Mouse (Mus musculus) megakaryocyte, embryonic 14.5 days (primary cell): Measurements from ENCODE around the gene Amer2. TPM values are rescaled to one million over a fixed set of nuclear protein-coding genes. Genes with fewer than 3 reads are reported as not detected.

Experiments used
- H3K27me3 ChIP-seq: replicated peaks from 2 replicates; pipeline ENCODE3; 2012; ENCODE audit warnings: inconsistent platforms
- H3K36me3 ChIP-seq: replicated peaks from 2 replicates; pipeline ENCODE3; 2012; ENCODE audit warnings: low read length, inconsistent platforms, mixed read lengths
- H3K4me1 ChIP-seq: 2 replicates; pipeline ENCODE4 v1.6.1; 2012; ENCODE audit warnings: inconsistent platforms
- H3K4me3 ChIP-seq: replicated peaks from 2 replicates; pipeline ENCODE3; 2012; ENCODE audit warnings: moderate library complexity, mild to moderate bottlenecking, inconsistent platforms
- H3K9me3 ChIP-seq: 2 replicates; pipeline ENCODE4 v1.6.1; 2012; ENCODE audit warnings: inconsistent platforms
- FLI1 ChIP-seq: IDR thresholded peaks from 2 replicates; pipeline ENCODE4 v1.6.1; 2012; ENCODE audit warnings: low read length, inconsistent platforms, mixed read lengths
- GATA1 ChIP-seq: IDR thresholded peaks from 3 replicates; pipeline ENCODE4 v1.6.1; 2012; ENCODE audit warnings: mixed read lengths, low read length, inconsistent platforms, borderline replicate concordance
- polyA plus RNA-seq: library from polyadenylated mRNA; stranded (reverse); fragments of >175 nt; gene quantifications from 2 replicates; pipeline ENCODE4 v1.2.3, GENCODE M21; 2012; ENCODE audit warnings: low replicate concordance; ENCODE audit not compliant: insufficient read depth

The Amer2 gene
- polyA plus RNA-seq, 1 experiment = not detected

GRCm38 (mm10) chr14:60409702-60410491 is 36.8 kb downstream of the Amer2 start:
- Histone ChIP-seq H3K9me3 (peaks cover 6% of the 10 kb centered on the region; the same call in 1 of the 2 replicates), H3K36me3 (no peaks in the 10 kb centered on the region), H3K27me3 (peaks cover 2% of the 10 kb centered on the region), H3K4me3 (no peak overlapping the region), H3K4me1 (no peaks in the 10 kb centered on the region)
- TF ChIP-seq GATA1 (no peak), FLI1 (no peak)

GRCm38 (mm10) chr14:60411229-60411628 is 38.2 kb downstream of the Amer2 start:
- H3K4me1 ChIP-seq = no peaks in the 10 kb centered on the region
- H3K4me3 ChIP-seq = no peak overlapping the region
- H3K27me3 ChIP-seq = peaks cover 2% of the 10 kb centered on the region
- no peaks in the 10 kb centered on the region for H3K36me3 ChIP-seq
- peaks cover 12% of the 10 kb centered on the region for H3K9me3 ChIP-seq
- TF ChIP-seq FLI1 (no peak), GATA1 (no peak)

DNA sequence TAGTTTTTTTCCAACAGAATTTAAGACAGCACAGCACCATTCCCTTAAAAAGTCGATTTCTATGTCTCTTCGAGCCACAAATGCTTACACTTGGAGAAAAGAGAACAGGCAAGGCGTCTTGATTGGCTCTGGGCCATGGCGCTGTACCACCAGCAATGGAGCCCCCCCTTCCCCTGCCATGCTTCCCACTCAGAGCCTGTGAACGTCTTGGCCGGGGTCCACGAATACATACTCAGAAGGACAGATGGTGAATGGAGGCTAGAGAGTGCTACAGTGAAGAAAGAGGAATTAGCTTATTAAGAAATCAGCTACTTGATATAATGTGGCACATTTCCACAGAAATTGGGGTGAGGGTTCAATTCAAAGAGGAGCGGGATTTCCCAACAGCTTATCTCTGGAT is 41.6 kb downstream of the Amer2 start:
- H3K4me3 ChIP-seq = no peak overlapping the region
- H3K27me3 ChIP-seq = peaks cover 2% of the 10 kb centered on the region
- no peak for TF ChIP-seq GATA1
- no peak for TF ChIP-seq FLI1
- no peaks in the 10 kb centered on the region for H3K36me3 ChIP-seq
- H3K9me3 ChIP-seq = peaks cover 27% of the 10 kb centered on the region
- no peaks in the 10 kb centered on the region for H3K4me1 ChIP-seq

DNA sequence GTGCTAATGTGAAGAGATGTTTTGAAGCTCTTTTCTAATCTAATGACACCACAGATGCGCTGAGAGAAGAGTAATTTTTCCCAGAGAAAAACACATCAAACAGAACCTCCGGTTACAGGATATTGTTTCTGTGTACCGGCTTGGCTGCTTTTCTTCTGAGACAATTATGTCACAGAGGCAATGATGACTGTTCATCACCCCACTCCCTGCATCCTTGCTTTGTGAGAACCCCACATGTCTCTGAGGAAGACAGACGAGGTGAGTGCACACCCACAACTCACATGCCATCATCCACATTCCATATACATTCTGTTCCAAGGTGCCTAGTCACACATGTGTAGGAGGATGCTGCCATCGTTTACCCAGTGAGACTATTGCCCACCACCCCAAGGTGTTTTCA is 44.9 kb downstream of the Amer2 start:
- no peaks in the 10 kb centered on the region for H3K36me3 ChIP-seq
- peaks cover 29% of the 10 kb centered on the region for H3K9me3 ChIP-seq
- H3K4me1 ChIP-seq = no peaks in the 10 kb centered on the region
- H3K4me3 ChIP-seq = no peak overlapping the region
- no peaks in the 10 kb centered on the region for H3K27me3 ChIP-seq
- no peak for TF ChIP-seq GATA1
- TF ChIP-seq FLI1 = no peak

DNA sequence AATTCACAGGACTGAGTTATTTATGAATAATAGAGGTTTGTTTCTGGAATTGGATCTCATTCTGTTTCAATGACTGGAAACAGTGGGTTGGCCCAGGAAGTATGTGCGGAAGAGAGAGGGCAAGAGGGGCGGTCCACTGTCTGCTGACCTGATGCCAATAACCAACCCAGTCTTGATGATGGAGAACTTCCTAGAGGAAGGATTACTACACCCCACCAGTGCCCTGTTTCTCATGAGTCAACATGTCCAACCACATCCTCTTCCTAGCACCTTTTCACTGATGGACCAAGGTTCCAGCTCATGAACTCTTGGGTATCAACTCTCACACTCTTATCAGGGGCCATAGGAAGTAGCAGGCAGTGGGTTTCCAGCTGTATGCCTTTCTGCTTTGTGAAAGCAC is 49.9 kb downstream of the Amer2 start:
- Histone ChIP-seq H3K4me3 (no peak overlapping the region), H3K36me3 (no peaks in the 10 kb centered on the region), H3K9me3 (peaks cover 8% of the 10 kb centered on the region; the same call in 1 of the 2 replicates), H3K27me3 (peaks cover 2% of the 10 kb centered on the region), H3K4me1 (peaks cover 6% of the 10 kb centered on the region)
- TF ChIP-seq GATA1 = no peak
- no peak for TF ChIP-seq FLI1

GRCm38 (mm10) chr14:60424174-60424573 is 51.1 kb downstream of the Amer2 start:
- H3K4me1 ChIP-seq = peaks cover 6% of the 10 kb centered on the region
- H3K9me3 ChIP-seq = peaks cover 8% of the 10 kb centered on the region; the same call in 1 of the 2 replicates
- H3K4me3 ChIP-seq = no peak overlapping the region
- TF ChIP-seq GATA1 (no peak), FLI1 (no peak)
- H3K36me3 ChIP-seq = no peaks in the 10 kb centered on the region
- peaks cover 4% of the 10 kb centered on the region for H3K27me3 ChIP-seq

DNA sequence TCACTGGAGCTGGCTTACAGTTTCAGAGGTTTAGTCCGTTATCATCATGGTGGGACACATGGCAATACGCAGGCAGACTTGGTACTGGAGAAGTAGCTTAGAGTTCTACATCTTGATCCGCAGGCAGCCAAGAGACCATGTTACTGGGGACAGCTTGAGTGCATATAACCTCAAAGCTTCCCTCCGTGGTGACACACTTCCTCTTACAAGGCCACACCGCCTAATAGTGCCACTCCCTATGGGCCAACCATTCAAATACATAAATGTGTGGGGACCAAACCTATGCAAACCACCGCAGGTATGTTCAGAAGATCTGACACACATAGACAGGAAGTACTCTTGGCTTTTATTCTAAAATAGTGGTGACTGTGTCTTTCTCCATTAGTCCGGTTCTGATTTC is 52.5 kb downstream of the Amer2 start:
- TF ChIP-seq GATA1 (no peak), FLI1 (no peak)
- Histone ChIP-seq H3K27me3 (peaks cover 6% of the 10 kb centered on the region), H3K4me3 (no peak overlapping the region), H3K4me1 (peaks cover 13% of the 10 kb centered on the region), H3K36me3 (no peaks in the 10 kb centered on the region), H3K9me3 (peaks cover 8% of the 10 kb centered on the region; the same call in 1 of the 2 replicates)

DNA sequence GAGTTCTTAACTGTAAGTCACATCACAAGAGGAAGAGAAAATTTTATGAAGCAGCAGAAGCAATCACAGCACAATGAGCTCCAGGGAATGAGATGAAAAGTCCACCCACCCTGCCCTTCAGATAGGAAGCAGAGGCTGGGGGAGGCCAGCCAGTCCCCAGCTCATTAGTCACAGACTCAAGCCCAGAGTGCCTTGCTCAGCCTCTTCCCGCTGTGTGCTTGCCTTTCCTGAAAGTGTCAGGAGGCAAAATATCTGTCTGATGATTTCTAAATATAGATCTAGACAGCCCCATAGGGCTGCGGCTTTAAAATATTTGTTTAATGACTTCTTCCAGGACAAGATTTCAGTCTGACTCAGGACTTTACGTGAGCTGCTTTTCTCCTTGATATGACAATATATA is 54.8 kb downstream of the Amer2 start:
- TF ChIP-seq FLI1 (no peak), GATA1 (no peak)
- Histone ChIP-seq H3K9me3 (peaks cover 6% of the 10 kb centered on the region; the same call in 1 of the 2 replicates), H3K36me3 (no peaks in the 10 kb centered on the region), H3K4me1 (peaks cover 13% of the 10 kb centered on the region), H3K27me3 (peaks cover 6% of the 10 kb centered on the region), H3K4me3 (no peak overlapping the region)

DNA sequence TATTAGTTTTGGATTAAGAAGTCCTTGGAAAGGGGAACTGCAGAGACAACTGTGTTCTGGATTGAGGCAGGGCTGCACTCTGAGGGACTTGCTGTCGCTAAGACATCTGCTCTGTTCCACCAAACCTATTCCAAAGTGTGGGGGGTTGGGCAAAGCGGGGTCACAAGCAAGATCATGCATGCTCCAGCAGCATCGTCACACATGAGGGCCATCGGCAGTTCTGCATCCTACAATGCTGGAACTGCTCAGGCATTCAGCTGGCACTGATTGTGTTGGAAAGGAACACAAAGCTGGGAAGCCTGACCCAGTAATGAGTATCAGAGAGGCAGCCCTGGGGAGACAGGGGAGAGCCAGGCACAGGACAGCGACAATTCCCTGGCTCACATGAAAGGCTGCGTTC is 56.5 kb downstream of the Amer2 start:
- no peaks in the 10 kb centered on the region for H3K9me3 ChIP-seq
- H3K27me3 ChIP-seq = peaks cover 6% of the 10 kb centered on the region
- TF ChIP-seq GATA1 (no peak), FLI1 (no peak)
- no peaks in the 10 kb centered on the region for H3K36me3 ChIP-seq
- peaks cover 13% of the 10 kb centered on the region for H3K4me1 ChIP-seq
- H3K4me3 ChIP-seq = no peak overlapping the region

- Histone ChIP-seq H3K4me1 (peaks cover 8% of the 10 kb centered on the region; the same call in 1 of the 2 replicates), H3K4me3 (no peak overlapping the region)
Measured at GRCm38 (mm10) chr14:60431515-60431914, 58.5 kb downstream of the Amer2 start.

More at GRCm38 (mm10) chr14:60431515-60431914, 58.5 kb downstream of the Amer2 start:
- TF ChIP-seq FLI1 (no peak), GATA1 (no peak)
- no peaks in the 10 kb centered on the region for H3K36me3 ChIP-seq
- H3K9me3 ChIP-seq = no peaks in the 10 kb centered on the region
- peaks cover 6% of the 10 kb centered on the region for H3K27me3 ChIP-seq
